Mouse (Mus musculus): ENCODE results near the gene Cd55.
"Not testable (repeated sequence)": the region's sequence is repeated elsewhere in the genome, so short reads cannot be mapped to it uniquely, and the experiment has no call there.

Cd55 gene

DNA sequence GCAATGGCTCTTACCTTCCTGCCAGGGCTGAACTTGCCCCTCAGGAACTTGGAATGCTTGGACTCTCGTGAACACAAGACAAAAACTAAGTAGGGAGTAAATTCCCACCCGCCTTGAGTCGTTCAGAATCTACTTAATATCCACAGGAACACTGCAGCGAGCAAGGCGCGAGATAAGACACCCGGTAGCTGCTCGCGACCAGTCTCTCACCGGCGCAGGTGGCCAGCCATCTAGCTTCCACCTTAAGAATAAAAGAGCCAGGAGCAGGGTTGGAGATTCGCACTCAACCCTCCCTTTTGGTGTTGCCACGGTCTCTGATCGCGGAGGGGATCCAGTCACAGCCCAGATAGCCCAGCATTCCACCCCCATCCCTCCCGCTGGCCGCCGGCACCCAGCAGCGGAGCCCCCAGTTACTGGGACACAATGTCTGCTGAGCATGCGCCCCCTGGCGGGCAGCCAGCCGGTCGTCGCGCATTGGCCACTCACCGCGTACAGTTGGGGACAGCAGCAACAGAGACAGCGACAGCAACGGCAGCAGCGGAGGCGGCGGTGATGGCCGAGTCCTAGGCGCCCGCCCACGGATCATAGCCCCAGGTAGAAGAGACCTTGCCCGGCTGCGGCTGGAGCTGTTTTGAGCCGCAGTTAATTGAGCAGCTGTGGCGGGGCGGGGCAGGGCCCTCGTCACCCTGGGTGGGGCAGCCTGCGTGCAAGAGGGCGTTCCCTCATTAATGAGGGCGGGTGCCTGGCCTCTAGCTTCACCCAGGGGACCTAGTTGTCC lies at the start of gene Cd55:
Cd55 (minus strand) TSS at position 661 of the 778 bp plus-strand sequence.
- peak; percentile 90 to 92 for DNase-seq (ENCODE audit: low spot score in 2 of 2)

DNA sequence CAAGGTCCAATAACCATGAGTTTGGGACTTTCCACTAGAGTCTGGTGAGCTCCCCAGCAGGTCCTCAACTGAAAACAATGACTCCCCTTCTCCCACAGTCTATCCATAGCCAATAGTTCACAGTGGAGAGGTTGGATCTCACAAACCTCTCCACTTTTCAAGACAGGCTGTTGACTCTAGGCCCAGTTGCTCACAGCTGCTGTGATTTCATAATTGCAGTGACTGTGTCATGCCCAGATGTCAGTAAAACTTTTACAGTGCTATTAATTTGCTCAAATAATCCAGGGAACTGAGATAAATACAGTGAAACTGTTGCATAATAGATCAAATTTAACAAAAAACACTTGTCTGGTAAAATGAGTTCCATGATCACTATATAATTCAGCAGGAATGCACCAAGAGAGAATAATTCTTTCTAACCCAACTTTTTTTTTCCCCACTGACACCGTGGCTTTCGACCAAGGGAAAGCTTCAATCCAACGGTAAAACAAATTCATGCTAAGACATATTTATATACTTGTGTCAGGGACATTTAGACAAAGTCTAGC lies 49.4 kb upstream of the Cd55 start:
- no peak for DNase-seq (ENCODE audit: low spot score in 2 of 2)

DNA sequence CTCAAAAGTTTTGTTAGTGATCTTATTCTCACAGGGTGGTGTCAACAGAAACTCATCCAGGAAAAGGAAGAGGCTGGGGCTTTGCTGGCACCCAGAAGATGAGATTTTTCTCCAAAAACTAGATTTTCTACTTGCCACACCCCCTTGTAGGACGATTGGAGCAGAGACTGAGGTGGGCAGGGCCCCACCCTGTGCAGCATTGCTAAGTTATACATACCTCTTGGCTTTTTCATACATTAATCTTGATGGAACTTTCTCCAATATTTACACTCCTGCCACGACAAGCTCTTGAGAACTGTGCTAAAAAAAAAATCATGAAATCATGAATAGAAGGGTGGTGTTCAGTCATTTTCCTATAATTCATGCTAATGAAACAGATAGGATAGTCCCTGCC lies 46.4 kb upstream of the Cd55 start:
- DNase-seq (ENCODE audit: low spot score in 2 of 2): no peak

DNA sequence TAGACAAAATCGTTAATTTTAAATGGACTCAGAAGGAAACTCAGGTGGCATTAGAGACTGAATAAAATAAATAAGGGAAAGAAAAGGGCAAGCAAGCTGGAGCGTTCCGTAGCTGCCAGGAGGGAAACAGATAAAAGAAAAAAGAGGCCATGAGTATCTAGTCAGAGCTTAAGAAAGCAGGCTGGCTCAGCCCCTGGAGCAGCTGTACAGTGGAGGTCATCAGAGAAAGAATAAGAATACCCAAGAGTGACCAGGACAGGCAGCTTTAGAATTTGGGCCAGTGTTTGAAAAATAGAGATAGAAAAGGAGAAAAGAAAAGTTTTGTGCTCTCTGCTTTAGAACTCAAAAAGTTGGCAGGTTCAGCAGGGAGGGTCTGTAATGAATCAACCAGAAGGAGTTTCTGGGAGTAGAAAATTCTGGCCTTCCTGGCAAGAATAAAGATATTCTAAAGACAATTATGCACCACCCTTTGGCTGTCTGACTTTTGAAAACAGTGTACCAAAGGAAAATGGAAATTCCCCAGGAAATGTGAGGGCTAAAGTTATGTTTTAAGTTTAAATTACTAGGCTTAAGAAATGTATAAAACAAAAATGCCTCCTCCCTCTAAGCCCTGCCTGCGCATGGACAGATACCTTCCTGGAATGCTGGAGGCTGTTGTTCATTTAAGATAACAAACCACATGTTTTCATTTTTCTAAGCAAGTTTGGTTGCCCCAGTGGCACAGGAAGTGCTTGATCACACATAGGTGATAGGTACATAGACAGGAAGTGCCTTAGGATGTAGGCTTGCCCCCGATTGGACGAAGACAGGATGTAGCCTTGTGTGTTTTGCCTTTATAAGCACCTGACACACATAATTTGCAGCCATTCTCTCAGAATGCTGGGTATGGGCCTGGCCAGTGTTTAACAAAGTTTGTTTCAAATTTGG lies 45.7 kb upstream of the Cd55 start:
- no peak for DNase-seq (ENCODE audit: low spot score in 2 of 2)

DNA sequence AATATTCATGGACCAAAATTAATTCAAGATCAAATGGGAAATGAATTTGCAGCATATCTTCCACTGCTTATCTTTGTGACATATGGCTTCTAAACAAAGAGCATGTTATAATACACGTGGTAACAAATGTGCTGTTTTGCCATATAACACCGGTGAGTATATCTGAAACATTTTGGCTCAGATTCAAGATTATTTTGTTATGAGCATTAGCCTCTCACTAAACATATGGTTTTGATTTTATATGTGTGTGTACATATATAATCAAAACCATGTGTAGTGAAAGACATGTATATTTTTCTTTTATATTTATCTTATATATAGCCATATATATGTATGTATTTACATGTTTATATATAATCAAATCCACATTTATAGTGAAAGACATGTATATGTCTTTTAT lies 44.9 kb upstream of the Cd55 start:
- DNase-seq (ENCODE audit: low spot score in 2 of 2): no peak

DNA sequence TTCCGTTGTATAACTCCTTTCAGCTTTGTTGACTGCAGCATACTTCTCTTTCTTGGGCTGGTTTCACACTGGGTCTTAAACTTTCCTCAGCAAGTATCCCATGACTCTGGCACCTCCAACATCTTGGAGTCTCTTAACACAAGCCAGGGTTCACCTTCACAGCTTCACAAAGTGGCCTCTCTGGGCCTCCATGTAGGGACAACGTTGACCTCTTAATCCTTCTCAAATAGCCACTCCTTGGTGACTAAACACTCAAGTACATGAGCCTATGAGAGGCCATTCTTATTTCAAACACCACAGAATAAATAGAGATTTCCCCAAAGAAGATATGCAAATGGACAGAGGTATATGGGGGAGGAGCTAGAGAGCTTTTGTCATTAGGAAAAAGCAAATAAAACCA lies 37.4 kb upstream of the Cd55 start:
- no peak for DNase-seq (ENCODE audit: low spot score in 2 of 2)

DNA sequence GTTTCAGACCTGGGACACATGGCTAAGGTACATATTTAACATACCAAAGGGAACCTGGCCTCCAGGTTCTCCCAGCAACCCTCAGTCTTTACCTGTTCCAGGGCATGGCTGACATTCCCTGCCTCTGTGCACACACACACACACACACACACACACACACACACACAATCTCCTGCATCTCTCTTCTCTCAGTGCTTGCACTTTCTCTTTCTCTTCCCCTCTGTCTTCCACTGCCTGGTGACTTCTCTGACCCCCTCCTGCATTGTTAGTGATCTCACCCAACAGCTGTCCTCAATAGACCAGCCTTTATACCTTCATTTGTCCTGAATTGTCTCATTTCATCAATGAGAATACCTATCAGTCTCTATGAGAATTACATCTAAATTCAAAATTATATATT lies 35.8 kb upstream of the Cd55 start:
- no peak for DNase-seq (ENCODE audit: low spot score in 2 of 2)

DNA sequence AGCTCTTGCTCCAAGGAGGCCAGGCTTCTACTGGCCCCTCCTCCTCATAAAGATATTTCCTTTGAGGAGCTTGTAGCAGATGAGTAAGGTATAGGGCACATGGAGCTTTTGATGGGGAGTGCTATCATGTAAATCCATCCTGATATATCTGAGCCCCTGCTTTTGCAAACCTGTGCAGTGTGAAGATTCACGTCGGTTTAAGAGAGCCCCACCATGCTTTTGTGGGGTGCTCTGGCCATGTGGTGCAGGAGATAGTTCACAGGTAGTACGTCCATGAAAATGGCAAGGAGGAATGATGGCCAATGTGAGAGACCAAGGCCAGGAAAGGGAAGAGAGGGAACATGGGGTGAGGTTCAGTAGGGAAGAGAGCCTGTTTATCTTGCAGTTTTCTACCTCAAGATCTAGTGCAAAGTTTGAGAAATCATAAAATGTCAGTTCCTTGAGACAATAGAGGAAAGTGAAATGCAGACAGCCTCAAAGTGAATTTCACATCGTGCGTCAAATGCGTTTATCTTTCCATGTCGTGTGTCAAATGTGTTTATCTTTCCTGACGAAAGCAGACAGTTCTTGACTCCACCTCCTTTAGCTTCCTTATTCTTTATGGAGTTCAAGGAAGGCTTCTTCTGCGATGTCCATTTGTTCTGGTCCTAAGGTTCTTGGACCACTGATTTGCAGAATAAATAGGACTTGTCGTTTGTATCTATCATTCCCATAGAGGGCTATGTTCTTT lies 24.4 kb upstream of the Cd55 start:
- no peak for DNase-seq (ENCODE audit: low spot score in 2 of 2)

DNA sequence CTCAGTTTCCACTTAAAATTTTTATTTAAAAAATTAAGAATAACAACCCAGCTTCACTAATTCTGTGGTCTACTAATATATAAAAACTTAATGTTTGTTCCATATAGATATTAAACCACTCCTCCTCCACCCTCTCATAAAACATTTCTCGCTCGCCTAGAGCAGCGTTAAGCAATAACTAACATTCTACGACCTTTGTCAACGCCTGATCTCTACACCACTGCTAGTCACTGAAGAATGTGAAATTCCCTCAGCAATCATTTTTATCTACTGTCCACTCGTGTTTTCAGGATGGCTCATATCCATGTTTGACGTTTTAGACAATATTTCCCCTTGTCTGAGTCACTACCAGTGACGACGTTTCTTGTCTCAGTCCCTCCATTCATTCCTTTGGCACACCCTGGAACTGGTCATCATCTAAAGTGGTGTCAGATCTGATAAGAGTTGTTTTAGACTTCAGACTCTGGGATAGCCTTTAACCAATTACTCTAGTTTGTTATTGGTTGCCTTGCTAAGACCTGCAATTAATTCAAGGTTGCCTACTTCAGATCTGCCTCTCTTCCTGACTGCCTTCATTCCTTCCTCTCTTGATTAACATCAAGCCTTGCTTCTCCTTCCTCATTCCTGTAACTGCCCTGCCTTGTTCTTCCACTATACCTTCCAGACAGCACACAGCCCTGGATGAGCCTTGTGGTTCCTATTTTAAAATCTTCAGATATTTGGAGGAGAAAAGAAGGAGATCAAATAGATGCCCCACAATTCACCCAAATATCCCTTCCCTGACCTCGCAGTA lies 23.5 kb upstream of the Cd55 start:
- DNase-seq (ENCODE audit: low spot score in 2 of 2): no peak

DNA sequence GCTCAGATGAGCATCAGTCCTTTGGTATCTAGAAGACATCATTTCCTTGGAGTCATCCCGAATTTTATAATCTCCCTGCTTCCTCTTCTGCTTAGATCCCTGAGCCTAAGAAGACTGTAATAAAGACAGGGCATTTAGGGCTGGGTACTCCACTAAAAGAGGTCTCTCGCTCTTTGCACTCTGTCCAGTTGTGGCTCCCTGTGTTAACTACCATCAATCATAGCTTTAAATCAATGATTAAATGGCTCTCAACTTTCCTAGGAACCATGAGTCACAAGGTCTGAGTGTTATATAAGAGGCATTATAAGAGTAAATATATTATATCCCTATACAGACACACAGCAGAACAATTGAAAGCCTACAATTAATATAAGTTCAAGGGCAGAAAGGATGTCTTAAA lies 22.8 kb upstream of the Cd55 start:
- DNase-seq (ENCODE audit: low spot score in 2 of 2): no peak

DNA sequence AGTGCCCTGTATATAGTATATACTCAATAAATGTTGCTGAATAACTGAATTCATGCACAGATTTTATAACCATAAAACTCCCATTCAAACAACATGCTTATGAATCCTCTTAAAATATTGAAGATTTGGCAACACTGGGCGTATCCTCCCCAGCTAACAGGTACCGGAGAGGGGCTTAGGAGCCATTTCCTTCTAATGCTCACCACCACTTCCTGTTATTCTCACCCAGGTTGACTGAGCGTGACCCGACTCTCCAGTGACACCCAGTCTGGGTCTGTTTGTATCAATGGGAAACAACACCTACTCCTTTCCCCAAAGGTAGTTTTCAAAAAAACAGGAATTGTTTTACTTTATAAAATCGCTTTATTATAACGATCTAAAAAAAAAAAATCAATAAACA lies 12.4 kb upstream of the Cd55 start:
- no peak for DNase-seq (ENCODE audit: low spot score in 2 of 2)

DNA sequence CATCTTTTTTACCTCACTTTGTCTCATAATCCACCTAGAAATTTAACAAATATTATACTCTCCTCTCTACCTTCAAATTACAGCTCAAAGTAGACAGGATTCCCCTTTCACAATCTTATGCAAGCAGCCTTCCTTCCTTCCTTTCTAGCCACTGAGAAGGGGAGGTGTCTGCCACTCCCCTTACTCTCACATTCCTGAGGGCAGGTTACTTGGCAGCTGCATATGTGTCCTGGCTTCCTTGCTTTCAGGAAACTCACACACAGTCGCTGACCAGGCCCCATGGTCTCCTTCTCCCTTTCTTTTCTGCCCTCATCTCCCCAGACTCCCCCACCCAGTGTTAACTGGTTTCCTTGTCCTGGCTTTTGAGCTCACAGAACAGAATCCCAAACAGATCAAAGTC lies 11.7 kb upstream of the Cd55 start:
- no peak for DNase-seq (ENCODE audit: low spot score in 2 of 2)

DNA sequence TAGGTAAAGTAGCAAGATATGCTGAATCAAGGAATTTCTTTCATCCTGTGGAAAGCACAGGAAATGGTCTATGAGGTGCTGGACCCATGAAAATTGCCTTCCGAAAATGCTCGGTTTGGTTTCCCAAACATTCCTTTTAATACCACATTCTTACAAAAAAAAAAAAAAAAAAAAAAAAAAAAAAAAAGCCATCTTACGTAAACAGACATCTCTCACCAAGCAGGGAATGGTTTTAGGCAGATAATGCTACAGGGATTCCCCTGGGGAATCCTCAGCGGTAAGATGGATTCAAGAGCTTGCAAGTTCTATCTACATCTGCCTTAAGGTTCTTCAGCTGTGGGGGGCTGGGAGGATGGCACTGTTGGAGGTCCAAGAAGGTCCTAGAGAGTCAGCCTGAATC lies 7.5 kb upstream of the Cd55 start:
- DNase-seq (ENCODE audit: low spot score in 2 of 2): no peak

DNA sequence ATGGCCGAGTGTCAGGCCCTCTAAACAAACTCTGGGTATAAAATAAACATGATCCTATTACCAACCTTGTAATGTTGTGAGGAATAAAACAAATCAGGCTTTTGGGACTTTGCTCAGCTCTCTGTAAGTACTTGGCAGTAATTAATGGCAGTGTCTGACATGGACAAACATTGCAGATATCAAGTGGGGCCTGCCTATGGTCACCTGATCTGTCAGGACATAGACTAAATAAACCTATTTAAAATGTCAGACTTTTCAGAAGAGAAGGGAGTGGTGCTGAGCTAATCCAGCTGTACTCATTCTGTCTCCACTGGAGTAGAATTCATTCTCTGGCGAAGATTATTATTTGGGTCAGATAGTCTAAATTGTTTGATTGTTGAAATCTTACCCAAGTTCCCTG lies 4.9 kb upstream of the Cd55 start:
- no peak for DNase-seq (ENCODE audit: low spot score in 2 of 2)

DNA sequence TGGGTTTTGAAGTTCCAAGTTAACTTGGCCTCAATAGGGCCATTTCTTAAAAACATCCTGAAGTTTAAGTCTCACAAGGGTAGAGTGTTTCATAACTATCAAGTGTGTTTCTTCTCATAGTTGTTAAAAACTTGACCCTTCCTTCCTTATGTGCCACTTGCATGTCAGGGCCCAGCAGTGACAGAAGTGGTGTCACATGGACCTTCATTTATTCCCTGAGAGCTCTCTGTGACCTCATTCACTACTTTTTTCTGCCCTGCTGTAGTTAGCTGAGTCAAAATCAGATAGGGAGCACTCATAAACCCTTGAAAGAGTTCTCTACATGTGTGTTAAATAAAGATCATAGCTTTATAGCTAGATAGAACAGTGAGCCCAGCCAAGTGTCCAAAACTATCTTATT lies 1.6 kb upstream of the Cd55 start:
- DNase-seq (ENCODE audit: low spot score in 2 of 2): no peak

DNA sequence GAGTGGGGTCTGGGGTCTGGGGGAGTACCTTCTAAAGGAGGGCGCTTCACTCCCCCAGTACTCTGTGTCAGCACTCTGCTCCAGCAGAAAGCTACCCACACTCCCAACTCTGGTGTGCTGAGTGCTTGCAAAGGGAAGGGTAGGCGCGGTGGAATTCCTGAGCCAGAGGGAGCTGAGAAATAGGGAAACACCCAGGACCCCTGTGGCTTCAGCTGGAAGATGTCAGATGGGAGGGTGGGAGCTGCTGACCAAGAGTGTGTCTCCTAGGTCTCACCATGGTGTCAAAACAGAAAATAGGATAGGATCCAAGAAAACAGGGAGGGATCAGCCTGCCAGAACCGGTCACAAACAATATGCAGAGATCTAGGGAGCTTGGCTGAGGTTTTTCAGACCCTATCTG lies 323 bp upstream of the Cd55 start:
- DNase-seq (ENCODE audit: low spot score in 2 of 2): peak; percentile 46

DNA sequence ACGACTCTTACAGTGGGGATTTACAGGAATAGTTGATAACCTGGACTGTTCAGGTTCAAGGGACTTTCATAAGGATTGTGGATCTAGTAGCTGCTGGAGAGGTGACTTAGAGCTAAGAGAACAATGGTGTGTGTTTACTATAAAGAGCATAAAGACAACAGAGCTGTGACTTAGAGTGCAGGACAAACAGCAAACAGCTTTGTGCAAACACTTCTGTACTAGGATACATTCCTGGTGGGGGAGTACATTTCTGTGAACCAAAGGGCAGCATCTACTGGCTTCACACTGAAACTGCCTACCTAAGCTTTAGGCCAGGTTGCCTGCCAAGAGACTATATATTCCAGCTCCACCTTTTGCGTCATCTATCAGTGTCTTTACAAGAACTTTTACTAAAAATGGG lies 7.4 kb downstream of the Cd55 start:
- DNase-seq (ENCODE audit: low spot score in 2 of 2): no peak

DNA sequence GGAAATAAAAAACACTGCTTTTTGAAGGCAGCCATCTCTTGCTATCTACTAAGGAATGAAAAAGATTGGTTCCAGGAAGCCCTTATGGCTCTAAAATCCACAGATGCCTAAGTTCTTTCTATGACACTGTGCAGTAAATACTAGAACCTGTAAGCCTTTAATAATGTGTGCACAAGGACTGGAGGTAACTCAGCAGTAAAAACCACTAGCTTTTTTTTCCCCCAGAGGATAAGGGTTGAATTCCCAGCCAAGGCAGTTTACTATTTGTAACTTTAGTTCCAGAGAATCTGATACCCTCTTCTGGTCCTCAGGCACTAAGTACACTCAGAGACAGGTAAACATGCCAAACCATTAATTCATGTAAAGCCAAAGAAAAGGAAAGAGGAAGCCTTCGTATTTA lies 19.6 kb downstream of the Cd55 start:
- not testable (repeated sequence) for DNase-seq (ENCODE audit: low spot score in 2 of 2)

DNA sequence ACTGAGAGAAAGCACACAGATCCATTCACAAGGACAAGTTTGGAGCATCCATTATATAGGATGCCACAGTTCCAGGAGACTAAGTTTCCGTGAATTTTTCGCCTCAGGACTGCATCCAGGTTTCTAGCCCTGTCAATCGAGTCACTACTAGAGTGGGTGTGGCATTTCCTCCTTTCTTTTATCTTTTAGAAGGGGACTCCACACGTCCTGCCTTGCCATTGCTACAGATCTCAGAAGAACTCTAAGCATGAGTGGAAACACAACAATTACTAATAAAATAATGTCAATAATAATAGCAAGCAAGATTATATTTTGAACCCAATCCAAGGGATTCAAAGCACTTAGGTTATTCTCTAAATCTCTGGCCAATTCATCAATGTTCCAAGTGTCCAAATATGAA lies 31.6 kb downstream of the Cd55 start:
- DNase-seq (ENCODE audit: low spot score in 2 of 2): no peak

DNA sequence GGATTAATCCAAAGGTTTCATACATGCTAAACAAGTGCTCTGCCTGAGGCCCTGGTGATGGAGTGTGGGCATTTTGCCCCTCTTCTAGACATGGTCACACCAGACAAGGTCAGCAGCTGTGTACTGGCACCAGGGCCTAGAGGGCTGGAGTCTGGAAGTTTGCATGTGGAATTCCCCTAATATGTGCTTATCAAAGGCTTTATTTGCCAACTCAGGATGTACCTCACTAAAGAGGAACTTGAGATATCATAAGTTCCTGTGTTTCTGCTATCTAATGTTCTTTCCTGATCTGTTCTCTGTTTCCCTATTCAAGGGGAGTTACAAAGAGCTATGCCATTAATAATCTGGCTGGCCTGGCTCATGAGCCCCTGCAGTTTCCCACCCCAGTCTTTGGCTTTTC lies 33.9 kb downstream of the Cd55 start:
- not testable (repeated sequence) for DNase-seq (ENCODE audit: low spot score in 2 of 2)

DNA sequence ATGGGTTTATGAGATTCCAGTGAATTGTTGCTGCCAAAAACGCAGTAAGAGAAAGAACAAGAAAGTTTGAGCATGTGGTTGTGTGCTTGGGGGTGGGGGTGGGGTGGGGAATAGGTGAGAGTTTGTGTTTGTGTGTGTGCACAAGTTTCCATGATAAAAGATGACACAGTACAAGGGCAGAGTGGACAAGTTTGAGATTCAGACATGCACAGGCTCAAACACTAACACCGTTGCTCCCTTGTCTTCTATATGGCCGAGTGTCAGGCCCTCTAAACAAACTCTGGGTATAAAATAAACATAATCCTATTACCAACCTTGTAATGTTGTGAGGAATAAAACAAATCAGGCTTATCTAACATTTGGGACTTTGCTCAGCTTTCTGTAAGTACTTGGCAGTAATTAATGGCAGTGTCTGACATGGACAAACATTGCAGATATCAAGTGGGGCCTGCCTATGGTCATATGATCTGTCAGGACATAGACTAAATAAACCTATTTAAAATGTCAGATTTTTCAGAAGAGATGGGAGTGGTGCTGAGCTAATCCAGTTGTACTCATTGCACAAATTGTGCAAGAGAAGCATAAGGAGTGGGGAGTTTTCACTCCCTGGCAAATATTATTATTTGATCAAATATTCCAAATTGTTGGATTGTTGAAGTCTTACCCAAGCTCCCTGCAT lies 35.2 kb downstream of the Cd55 start:
- DNase-seq (ENCODE audit: low spot score in 2 of 2): not testable (repeated sequence)

All from right cerebral cortex, adult 2 months (tissue).